Mouse (Mus musculus): ENCODE data around the gene Mansc4.

- no peak for TF ChIP-seq EP300 (IDR thresholded peaks at IDR 0.05; ENCODE audit: insufficient read depth, low read depth, low read length)
- no peak for TF ChIP-seq POLR2A (IDR thresholded peaks at IDR 0.05; ENCODE audit: insufficient read depth, low read depth, low read length)
Measured at GRCm38 (mm10) chr6:147064226-147064943, 22.4 kb downstream of the Mansc4 start.
